Mouse (Mus musculus) bone marrow macrophage, adult 2 months (primary cell): ENCODE measurements around the gene Iqschfp.

Experiments
- CTCF ChIP-seq: IDR thresholded peaks from 2 replicates; pipeline ENCODE4 v1.5.1; 2012; ENCODE audit warnings: low read depth, mild to moderate bottlenecking, low read length, moderate library complexity
- POLR2A ChIP-seq: IDR thresholded peaks from 2 replicates; pipeline ENCODE4 v1.6.1; 2012; ENCODE audit warnings: mild to moderate bottlenecking, low read depth, low read length, borderline replicate concordance

DNA sequence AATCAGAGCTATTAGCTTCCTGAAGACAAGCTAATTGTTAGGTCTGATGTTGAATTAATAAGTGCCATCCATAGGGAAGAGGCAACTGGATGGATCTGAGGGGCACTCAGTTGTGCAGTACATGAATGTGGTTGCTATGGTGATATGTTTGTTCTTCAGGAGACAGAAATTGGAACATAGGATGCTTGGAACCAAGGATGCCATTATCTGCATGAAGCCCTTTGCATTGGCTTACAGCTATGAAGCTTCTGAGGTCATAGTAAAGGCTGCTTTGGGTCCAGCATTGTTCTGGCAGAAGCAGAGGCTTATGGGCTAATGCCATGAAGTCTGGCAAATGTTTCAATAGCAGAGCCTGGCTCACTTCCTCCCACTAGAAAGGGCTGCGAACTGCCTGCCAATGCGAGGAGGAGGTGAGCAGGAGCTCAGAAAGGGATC is 511.8 kb downstream of the Iqschfp start:
- TF ChIP-seq CTCF = no peak
- no peak for TF ChIP-seq POLR2A
